Mouse (Mus musculus): ENCODE measurements around the gene Abca5. TPM values are rescaled to one million over a fixed set of nuclear protein-coding genes. Genes with fewer than 3 reads are reported as not detected.

Abca5 gene
- total RNA-seq, 4 experiments from 2014 or later = 41.3 to 50.1 (median 43.2) TPM

- DNase-seq (ENCODE audit: low spot score in 2 of 2) = no peak
Observed at GRCm38 (mm10) chr11:110303411-110303810, 34.1 kb downstream of the Abca5 start.

- no peak for DNase-seq (ENCODE audit: low spot score in 2 of 2)
Observed at GRCm38 (mm10) chr11:110297917-110298533, 39.5 kb downstream of the Abca5 start.

- DNase-seq (ENCODE audit: low spot score in 2 of 2) = no peak
Observed at GRCm38 (mm10) chr11:110290586-110290985, 46.9 kb downstream of the Abca5 start.

GRCm38 (mm10) chr11:110288423-110288822 is 49.1 kb downstream of the Abca5 start:
- DNase-seq (ENCODE audit: low spot score in 2 of 2) = no peak

- DNase-seq (ENCODE audit: low spot score in 2 of 2) = no peak
Observed at GRCm38 (mm10) chr11:110287694-110288093, 49.8 kb downstream of the Abca5 start.

GRCm38 (mm10) chr11:110286331-110286730 is 51.2 kb downstream of the Abca5 start:
- DNase-seq (ENCODE audit: low spot score in 2 of 2) = no peak

GRCm38 (mm10) chr11:110284849-110285248 is 52.7 kb downstream of the Abca5 start:
- DNase-seq (ENCODE audit: low spot score in 2 of 2) = no peak

GRCm38 (mm10) chr11:110284185-110284787 is 53.2 kb downstream of the Abca5 start:
- DNase-seq (ENCODE audit: low spot score in 2 of 2) = no peak

GRCm38 (mm10) chr11:110274794-110275193 is 62.7 kb downstream of the Abca5 start:
- DNase-seq (ENCODE audit: low spot score in 2 of 2) = no peak

- DNase-seq (ENCODE audit: low spot score in 2 of 2) = no peak
Observed at GRCm38 (mm10) chr11:110271745-110272144, 65.8 kb downstream of the Abca5 start.

GRCm38 (mm10) chr11:110268244-110268844 is 69.2 kb downstream of the Abca5 start:
- DNase-seq (ENCODE audit: low spot score in 2 of 2) = peak in 1 of 2 experiments; percentile 81

GRCm38 (mm10) chr11:110267232-110267631 is 70.3 kb downstream of the Abca5 start:
- no peak for DNase-seq (ENCODE audit: low spot score in 2 of 2)

GRCm38 (mm10) chr11:110266757-110267156 is 70.8 kb downstream of the Abca5 start:
- no peak for DNase-seq (ENCODE audit: low spot score in 2 of 2)

- DNase-seq (ENCODE audit: low spot score in 2 of 2) = no peak
Observed at GRCm38 (mm10) chr11:110261867-110262266, 75.6 kb downstream of the Abca5 start.

- no peak for DNase-seq (ENCODE audit: low spot score in 2 of 2)
Observed at GRCm38 (mm10) chr11:110257911-110258310, 79.6 kb downstream of the Abca5 start.

- no peak for DNase-seq (ENCODE audit: low spot score in 2 of 2)
Observed at GRCm38 (mm10) chr11:110257061-110257460, 80.5 kb downstream of the Abca5 start.

GRCm38 (mm10) chr11:110252256-110252655 is 85.3 kb downstream of the Abca5 start:
- DNase-seq (ENCODE audit: low spot score in 2 of 2) = no peak

- no peak for DNase-seq (ENCODE audit: low spot score in 2 of 2)
Observed at GRCm38 (mm10) chr11:110251534-110251933, 86.0 kb downstream of the Abca5 start, which contains the start of gene Abca6. Gene Abca6 (minus strand): TSS chr11:110251776.

- DNase-seq (ENCODE audit: low spot score in 2 of 2) = no peak
Observed at GRCm38 (mm10) chr11:110244730-110245129, 92.8 kb downstream of the Abca5 start.

GRCm38 (mm10) chr11:110237466-110237865 is 100.0 kb downstream of the Abca5 start:
- DNase-seq (ENCODE audit: low spot score in 2 of 2) = no peak

- DNase-seq (ENCODE audit: low spot score in 2 of 2) = no peak
Observed at GRCm38 (mm10) chr11:110232975-110233374, 104.5 kb downstream of the Abca5 start.

Data from left cerebral cortex, adult 8-10 months (tissue).